Mouse (Mus musculus): ENCODE results near the gene Tiam1. TPM values are rescaled to one million over a fixed set of nuclear protein-coding genes. Genes with fewer than 3 reads are reported as not detected.
A peak's percentile ranks its signal among the peaks of the same experiment; 100 is the strongest.

The Tiam1 gene
- polyA plus RNA-seq, 1 experiment from 2014 or later = 3.7 TPM

DNA sequence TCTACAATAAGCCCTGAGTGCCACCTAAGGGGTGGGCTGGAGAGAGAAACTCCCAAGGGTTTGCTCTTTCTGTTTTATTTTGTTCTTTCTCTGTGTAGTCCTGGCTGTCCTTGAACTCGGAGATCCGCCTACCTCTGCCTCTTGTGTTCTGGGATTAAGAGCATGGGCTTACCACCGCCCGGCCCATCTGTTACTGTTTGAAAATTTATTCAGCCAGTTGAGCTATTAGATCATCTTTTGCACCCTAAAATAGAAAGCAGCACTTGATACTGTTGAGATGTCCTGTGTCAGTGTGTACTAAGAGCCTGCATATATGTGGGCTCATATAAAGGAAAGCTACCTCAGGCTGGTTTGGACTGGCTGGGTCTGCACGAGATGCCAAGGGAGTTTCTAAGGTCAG, 303.7 kb downstream of the Tiam1 start:
- DNase-seq (ENCODE audit: low spot score) = no peak
- H3K4me3 ChIP-seq (ENCODE audit: low read depth, low read length) = no peak overlapping the region
- TF ChIP-seq CTCF (IDR thresholded peaks at IDR 0.05) (no peak), EP300 (IDR thresholded peaks at IDR 0.05) (no peak)
- no peaks in the 10 kb centered on the region for H3K9me3 ChIP-seq (ENCODE audit: low read length)
- 79% methylated on average over 5 of the region's 5 CpGs for WGBS
- ATAC-seq = no peak
- no peak overlapping the region for H3K9ac ChIP-seq (replicated peaks; ENCODE audit: low read depth)
- no peak overlapping the region for H3K27ac ChIP-seq (ENCODE audit: low read length)
- no peaks in the 10 kb centered on the region for H3K36me3 ChIP-seq (ENCODE audit: insufficient read depth, low read length)
- H3K4me1 ChIP-seq (ENCODE audit: insufficient read depth, low read depth, low read length) = no peaks in the 10 kb centered on the region; the same call in 1 of the 2 replicates
- no peaks in the 10 kb centered on the region for H3K27me3 ChIP-seq (replicated peaks; ENCODE audit: insufficient read depth, low read length)
- H3K4me2 ChIP-seq (replicated peaks; ENCODE audit: low read depth, low read length) = no peak overlapping the region

DNA sequence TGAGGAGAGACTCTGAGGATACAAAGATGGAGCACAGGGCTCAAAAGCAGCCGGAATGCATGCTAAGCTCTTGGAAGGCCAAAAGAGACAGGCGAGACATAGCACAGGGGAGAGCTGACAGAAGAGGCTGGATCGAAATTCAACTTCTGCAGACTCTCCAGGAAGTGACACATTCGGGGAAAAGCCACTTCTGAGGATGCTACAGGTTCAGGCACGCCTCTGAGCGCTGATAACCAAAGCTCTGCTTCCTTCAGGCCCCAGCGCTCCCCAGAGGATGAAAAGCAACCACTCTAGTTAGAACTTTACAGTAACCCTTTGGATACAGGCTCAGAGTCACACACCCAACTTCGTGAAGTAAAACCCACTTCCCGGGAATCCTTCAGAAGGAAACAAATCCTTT, 306.5 kb downstream of the Tiam1 start:
- no peaks in the 10 kb centered on the region for H3K36me3 ChIP-seq (ENCODE audit: insufficient read depth, low read length)
- H3K9me3 ChIP-seq (ENCODE audit: low read length) = no peaks in the 10 kb centered on the region
- H3K9ac ChIP-seq (replicated peaks; ENCODE audit: low read depth) = no peak overlapping the region
- H3K27me3 ChIP-seq (replicated peaks; ENCODE audit: insufficient read depth, low read length) = no peaks in the 10 kb centered on the region
- no peak overlapping the region for H3K4me3 ChIP-seq (ENCODE audit: low read depth, low read length)
- H3K4me1 ChIP-seq (ENCODE audit: insufficient read depth, low read depth, low read length) = no peaks in the 10 kb centered on the region; the same call in 1 of the 2 replicates
- 50% methylated on average over 9 of the region's 9 CpGs for WGBS
- no peak overlapping the region for H3K27ac ChIP-seq (ENCODE audit: low read length)
- ATAC-seq (no peak), DNase-seq (ENCODE audit: low spot score) (no peak)
- TF ChIP-seq CTCF (IDR thresholded peaks at IDR 0.05) (no peak), EP300 (IDR thresholded peaks at IDR 0.05) (no peak)
- no peak overlapping the region for H3K4me2 ChIP-seq (replicated peaks; ENCODE audit: low read depth, low read length)

DNA sequence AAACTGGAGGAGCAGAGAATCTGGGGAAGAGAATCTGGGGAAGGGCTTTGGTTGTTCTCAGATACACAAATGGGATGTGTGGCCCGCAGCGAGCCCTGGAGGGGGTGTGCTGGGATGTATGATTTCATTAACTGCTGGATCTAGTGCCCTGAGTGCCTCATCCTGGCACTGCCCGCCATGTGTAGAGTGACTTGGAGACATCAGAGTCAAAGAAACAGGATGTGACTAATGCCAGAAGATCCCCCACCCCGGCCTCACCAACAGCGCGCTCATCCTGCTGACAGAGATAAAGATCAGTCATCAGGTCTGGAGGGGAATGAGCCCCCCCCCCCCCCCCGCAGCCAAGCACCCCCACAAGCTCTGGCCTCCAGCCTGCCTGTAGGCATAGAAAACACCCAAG, 308.0 kb downstream of the Tiam1 start:
- no peak overlapping the region for H3K27ac ChIP-seq (ENCODE audit: low read length)
- ATAC-seq = peak; percentile 67
- no peaks in the 10 kb centered on the region for H3K36me3 ChIP-seq (ENCODE audit: insufficient read depth, low read length)
- H3K9me3 ChIP-seq (ENCODE audit: low read length) = no peaks in the 10 kb centered on the region
- H3K9ac ChIP-seq (replicated peaks; ENCODE audit: low read depth) = no peak overlapping the region
- 64% methylated on average over 7 of the region's 7 CpGs for WGBS
- no peak overlapping the region for H3K4me2 ChIP-seq (replicated peaks; ENCODE audit: low read depth, low read length)
- H3K27me3 ChIP-seq (replicated peaks; ENCODE audit: insufficient read depth, low read length) = no peaks in the 10 kb centered on the region
- no peak overlapping the region for H3K4me3 ChIP-seq (ENCODE audit: low read depth, low read length)
- no peak for TF ChIP-seq CTCF (IDR thresholded peaks at IDR 0.05)
- 0 out of 2 replicates have a peak, but pooled peaks have one; percentile 24 for TF ChIP-seq EP300 (IDR thresholded peaks at IDR 0.05)
- no peaks in the 10 kb centered on the region; the same call in 1 of the 2 replicates for H3K4me1 ChIP-seq (ENCODE audit: insufficient read depth, low read depth, low read length)
- DNase-seq (ENCODE audit: low spot score) = no peak

DNA sequence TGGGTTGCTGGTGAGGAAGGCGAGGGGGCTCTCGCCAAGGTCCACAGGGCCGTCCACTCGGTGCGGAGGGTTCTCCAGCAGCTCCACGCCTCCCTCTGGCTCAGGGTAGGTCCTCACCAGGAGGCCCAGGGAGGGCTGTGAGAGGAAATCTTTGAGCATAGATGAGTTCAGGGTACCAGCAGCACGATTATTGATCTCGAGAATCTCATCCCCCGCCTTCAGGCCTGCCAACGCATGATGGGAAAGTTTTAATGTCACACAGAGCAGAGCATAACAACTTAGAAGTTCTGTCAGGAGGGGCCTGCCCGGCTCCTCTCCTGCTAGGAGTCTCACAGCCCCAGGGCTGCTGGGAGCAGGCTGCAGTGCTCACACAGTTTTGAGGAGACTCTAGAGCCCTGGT, 310.6 kb downstream of the Tiam1 start:
- TF ChIP-seq CTCF (IDR thresholded peaks at IDR 0.05) (no peak), EP300 (IDR thresholded peaks at IDR 0.05) (no peak)
- no peak overlapping the region for H3K9ac ChIP-seq (replicated peaks; ENCODE audit: low read depth)
- ATAC-seq (no peak), DNase-seq (ENCODE audit: low spot score) (no peak)
- no peaks in the 10 kb centered on the region for H3K9me3 ChIP-seq (ENCODE audit: low read length)
- no peak overlapping the region for H3K4me3 ChIP-seq (ENCODE audit: low read depth, low read length)
- no peaks in the 10 kb centered on the region for H3K4me1 ChIP-seq (ENCODE audit: insufficient read depth, low read depth, low read length)
- no peaks in the 10 kb centered on the region for H3K36me3 ChIP-seq (ENCODE audit: insufficient read depth, low read length)
- 84% methylated on average over 11 of the region's 11 CpGs for WGBS
- H3K4me2 ChIP-seq (replicated peaks; ENCODE audit: low read depth, low read length) = no peak overlapping the region
- no peaks in the 10 kb centered on the region for H3K27me3 ChIP-seq (replicated peaks; ENCODE audit: insufficient read depth, low read length)
- no peak overlapping the region for H3K27ac ChIP-seq (ENCODE audit: low read length)

DNA sequence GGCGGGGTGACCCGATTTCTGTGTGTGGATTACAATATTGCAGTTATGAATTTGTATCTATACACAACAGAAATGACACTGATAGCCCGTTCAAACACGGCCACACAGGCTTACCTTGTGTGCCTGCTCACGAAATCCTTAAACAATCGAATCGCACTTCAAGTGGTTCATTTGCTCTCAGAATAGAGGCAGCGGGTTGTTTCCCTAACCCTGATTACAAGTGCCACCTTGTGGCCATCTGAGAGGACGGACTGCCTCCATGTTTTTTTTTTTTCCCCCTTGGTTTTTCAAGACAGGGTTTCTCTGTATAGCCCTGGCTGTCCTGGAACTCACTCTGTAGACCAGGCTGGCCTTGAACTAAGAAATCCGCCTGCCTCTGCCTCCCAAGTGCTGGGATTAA, 312.4 kb downstream of the Tiam1 start:
- ATAC-seq (no peak), DNase-seq (ENCODE audit: low spot score) (peak; percentile 85)
- WGBS = 30% methylated on average over 10 of the region's 10 CpGs
- peak overlapping the region; percentile 31; the same call in 1 of the 2 replicates for H3K4me2 ChIP-seq (replicated peaks; ENCODE audit: low read depth, low read length)
- peak; percentile 80 for TF ChIP-seq CTCF (IDR thresholded peaks at IDR 0.05)
- TF ChIP-seq EP300 (IDR thresholded peaks at IDR 0.05) = no peak
- no peaks in the 10 kb centered on the region for H3K36me3 ChIP-seq (ENCODE audit: insufficient read depth, low read length)
- peak overlapping the region; percentile 55; the same call in 1 of the 2 replicates for H3K27ac ChIP-seq (ENCODE audit: low read length)
- no peaks in the 10 kb centered on the region for H3K9me3 ChIP-seq (ENCODE audit: low read length)
- H3K4me3 ChIP-seq (ENCODE audit: low read depth, low read length) = no peak overlapping the region
- no peaks in the 10 kb centered on the region for H3K27me3 ChIP-seq (replicated peaks; ENCODE audit: insufficient read depth, low read length)
- H3K4me1 ChIP-seq (ENCODE audit: insufficient read depth, low read depth, low read length) = no peaks in the 10 kb centered on the region
- H3K9ac ChIP-seq (replicated peaks; ENCODE audit: low read depth) = no peak overlapping the region

DNA sequence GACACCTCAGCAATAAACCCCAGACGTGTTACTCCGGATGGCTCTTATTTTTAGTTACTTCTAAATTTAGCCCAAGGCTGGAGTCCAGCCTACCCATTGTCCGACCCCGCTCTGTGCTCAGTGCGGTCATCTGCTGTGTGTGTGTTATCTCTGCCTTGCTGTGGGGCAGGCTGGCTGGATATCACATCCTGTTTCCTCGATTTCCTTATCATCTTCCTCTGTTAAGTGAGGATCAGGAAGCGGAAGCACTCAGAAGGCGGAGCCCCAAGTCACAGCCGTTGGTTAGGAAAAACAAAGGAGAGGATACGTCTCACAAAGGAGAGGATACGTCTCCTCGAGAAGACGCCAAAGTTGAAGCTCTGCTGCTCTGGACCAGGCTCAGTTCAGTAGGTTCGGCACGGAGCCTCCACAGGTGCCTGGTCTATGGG, 313.3 kb downstream of the Tiam1 start:
- no peaks in the 10 kb centered on the region for H3K27me3 ChIP-seq (replicated peaks; ENCODE audit: insufficient read depth, low read length)
- WGBS = 51% methylated on average over 15 of the region's 15 CpGs
- TF ChIP-seq CTCF (IDR thresholded peaks at IDR 0.05) (no peak), EP300 (IDR thresholded peaks at IDR 0.05) (peak; percentile 98)
- H3K4me2 ChIP-seq (replicated peaks; ENCODE audit: low read depth, low read length) = peak overlapping the region; percentile 31; the same call in 1 of the 2 replicates
- DNase-seq (ENCODE audit: low spot score) (peak; percentile 75), ATAC-seq (peak; percentile 90)
- peak overlapping the region; percentile 55; the same call in 1 of the 2 replicates for H3K27ac ChIP-seq (ENCODE audit: low read length)
- no peaks in the 10 kb centered on the region for H3K4me1 ChIP-seq (ENCODE audit: insufficient read depth, low read depth, low read length)
- H3K4me3 ChIP-seq (ENCODE audit: low read depth, low read length) = no peak overlapping the region
- H3K9me3 ChIP-seq (ENCODE audit: low read length) = no peaks in the 10 kb centered on the region
- no peak overlapping the region for H3K9ac ChIP-seq (replicated peaks; ENCODE audit: low read depth)
- no peaks in the 10 kb centered on the region for H3K36me3 ChIP-seq (ENCODE audit: insufficient read depth, low read length)
